Mouse (Mus musculus): ENCODE data around the gene Cox4i1. TPM values are rescaled to one million over a fixed set of nuclear protein-coding genes. Genes with fewer than 3 reads are reported as not detected.

The Cox4i1 gene
- total and polyA plus RNA-seq, 2 experiments: 706 to 1,059 TPM

GRCm38 (mm10) chr8:120687786-120688185 is 19.8 kb downstream of the Cox4i1 start:
- no peak overlapping the region for H3K4me3 ChIP-seq (ENCODE audit: insufficient read depth, low read depth, low read length)
- no peaks in the 10 kb centered on the region for H3K4me1 ChIP-seq (ENCODE audit: control insufficient read depth, insufficient read depth, low read length)
- H3K27me3 ChIP-seq (ENCODE audit: control insufficient read depth, insufficient read depth, low read length): no peaks in the 10 kb centered on the region
- 60% methylated on average over 8 of the region's 8 CpGs for WGBS
- no peak overlapping the region for H3K27ac ChIP-seq (replicated peaks; ENCODE audit: insufficient read depth, low read depth, low read length)
- DNase-seq (ENCODE audit: extremely low read depth, low read depth, low spot score): no peak
- no peak overlapping the region for H3K9ac ChIP-seq (ENCODE audit: low read depth, low read length)
- no peaks in the 10 kb centered on the region for H3K79me2 ChIP-seq (ENCODE audit: control insufficient read depth, insufficient read depth, low read length)
- H3K36me3 ChIP-seq (ENCODE audit: control insufficient read depth, insufficient read depth, low read length): no peaks in the 10 kb centered on the region
- TF ChIP-seq CTCF (IDR thresholded peaks at IDR 0.05; ENCODE audit: low read depth, low read length) (no peak), POLR2A (IDR thresholded peaks at IDR 0.05; ENCODE audit: extremely low read depth, insufficient read depth, low read length) (no peak)

GRCm38 (mm10) chr8:120688511-120688910 is 20.5 kb downstream of the Cox4i1 start:
- no peak for DNase-seq (ENCODE audit: extremely low read depth, low read depth, low spot score)
- 86% methylated on average over 7 of the region's 7 CpGs for WGBS
- Histone ChIP-seq H3K4me1 (ENCODE audit: control insufficient read depth, insufficient read depth, low read length) (no peaks in the 10 kb centered on the region), H3K4me3 (ENCODE audit: insufficient read depth, low read depth, low read length) (no peak overlapping the region), H3K27ac (replicated peaks; ENCODE audit: insufficient read depth, low read depth, low read length) (no peak overlapping the region), H3K9ac (ENCODE audit: low read depth, low read length) (no peak overlapping the region), H3K79me2 (ENCODE audit: control insufficient read depth, insufficient read depth, low read length) (no peaks in the 10 kb centered on the region), H3K36me3 (ENCODE audit: control insufficient read depth, insufficient read depth, low read length) (no peaks in the 10 kb centered on the region), H3K27me3 (ENCODE audit: control insufficient read depth, insufficient read depth, low read length) (no peaks in the 10 kb centered on the region)
- TF ChIP-seq POLR2A (IDR thresholded peaks at IDR 0.05; ENCODE audit: extremely low read depth, insufficient read depth, low read length) (no peak), CTCF (IDR thresholded peaks at IDR 0.05; ENCODE audit: low read depth, low read length) (no peak)

- 0 out of 2 replicates have a peak, but pooled peaks cover 3% of the 10 kb centered on the region for H3K4me1 ChIP-seq (ENCODE audit: control insufficient read depth, insufficient read depth, low read length)
- no peaks in the 10 kb centered on the region for H3K79me2 ChIP-seq (ENCODE audit: control insufficient read depth, insufficient read depth, low read length)
- no peak for DNase-seq (ENCODE audit: extremely low read depth, low read depth, low spot score)
- no peak overlapping the region for H3K4me3 ChIP-seq (ENCODE audit: insufficient read depth, low read depth, low read length)
- TF ChIP-seq POLR2A (IDR thresholded peaks at IDR 0.05; ENCODE audit: extremely low read depth, insufficient read depth, low read length): no peak
- no peak for TF ChIP-seq CTCF (IDR thresholded peaks at IDR 0.05; ENCODE audit: low read depth, low read length)
- H3K9ac ChIP-seq (ENCODE audit: low read depth, low read length): no peak overlapping the region
- H3K27ac ChIP-seq (replicated peaks; ENCODE audit: insufficient read depth, low read depth, low read length): no peak overlapping the region
- no peaks in the 10 kb centered on the region for H3K36me3 ChIP-seq (ENCODE audit: control insufficient read depth, insufficient read depth, low read length)
- no peaks in the 10 kb centered on the region for H3K27me3 ChIP-seq (ENCODE audit: control insufficient read depth, insufficient read depth, low read length)
- 46% methylated on average over 4 of the region's 4 CpGs for WGBS
These were observed 24.9 kb downstream of the Cox4i1 start for GRCm38 (mm10) chr8:120692934-120693333.

GRCm38 (mm10) chr8:120693861-120694493 is 26.0 kb downstream of the Cox4i1 start:
- 0 out of 2 replicates have a peak, but pooled peaks cover 3% of the 10 kb centered on the region for H3K4me1 ChIP-seq (ENCODE audit: control insufficient read depth, insufficient read depth, low read length)
- no peaks in the 10 kb centered on the region for H3K27me3 ChIP-seq (ENCODE audit: control insufficient read depth, insufficient read depth, low read length)
- H3K9ac ChIP-seq (ENCODE audit: low read depth, low read length): no peak overlapping the region
- DNase-seq (ENCODE audit: extremely low read depth, low read depth, low spot score): peak; percentile 15
- no peaks in the 10 kb centered on the region for H3K36me3 ChIP-seq (ENCODE audit: control insufficient read depth, insufficient read depth, low read length)
- H3K79me2 ChIP-seq (ENCODE audit: control insufficient read depth, insufficient read depth, low read length): no peaks in the 10 kb centered on the region
- TF ChIP-seq CTCF (IDR thresholded peaks at IDR 0.05; ENCODE audit: low read depth, low read length) (no peak), POLR2A (IDR thresholded peaks at IDR 0.05; ENCODE audit: extremely low read depth, insufficient read depth, low read length) (no peak)
- H3K27ac ChIP-seq (replicated peaks; ENCODE audit: insufficient read depth, low read depth, low read length): no peak overlapping the region
- 37% methylated on average over 22 of the region's 22 CpGs for WGBS
- H3K4me3 ChIP-seq (ENCODE audit: insufficient read depth, low read depth, low read length): no peak overlapping the region

GRCm38 (mm10) chr8:120696401-120697153 is 28.6 kb downstream of the Cox4i1 start:
- Histone ChIP-seq H3K4me3 (ENCODE audit: insufficient read depth, low read depth, low read length) (no peak overlapping the region), H3K4me1 (ENCODE audit: control insufficient read depth, insufficient read depth, low read length) (peaks cover 8% of the 10 kb centered on the region), H3K9ac (ENCODE audit: low read depth, low read length) (no peak overlapping the region), H3K27me3 (ENCODE audit: control insufficient read depth, insufficient read depth, low read length) (no peaks in the 10 kb centered on the region), H3K36me3 (ENCODE audit: control insufficient read depth, insufficient read depth, low read length) (no peaks in the 10 kb centered on the region), H3K79me2 (ENCODE audit: control insufficient read depth, insufficient read depth, low read length) (no peaks in the 10 kb centered on the region), H3K27ac (replicated peaks; ENCODE audit: insufficient read depth, low read depth, low read length) (no peak overlapping the region)
- DNase-seq (ENCODE audit: extremely low read depth, low read depth, low spot score): no peak
- no peak for TF ChIP-seq POLR2A (IDR thresholded peaks at IDR 0.05; ENCODE audit: extremely low read depth, insufficient read depth, low read length)
- no peak for TF ChIP-seq CTCF (IDR thresholded peaks at IDR 0.05; ENCODE audit: low read depth, low read length)
- 67% methylated on average over 13 of the region's 13 CpGs for WGBS
